Mouse (Mus musculus): ENCODE results near the gene Gm20219. TPM values are rescaled to one million over a fixed set of nuclear protein-coding genes. Genes with fewer than 3 reads are reported as not detected.

Gene Gm20219
- polyA plus RNA-seq, 1 experiment from 2014 or later = 0.92 TPM

GRCm38 (mm10) chr17:56561866-56562265, 7.7 kb upstream of the Gm20219 start:
- Histone ChIP-seq H3K4me2 (ENCODE audit: low read length) (no peak overlapping the region), H3K9me3 (ENCODE audit: control insufficient read depth, low read length) (no peaks in the 10 kb centered on the region), H3K4me3 (replicated peaks; ENCODE audit: low read length) (no peak overlapping the region), H3K27ac (ENCODE audit: low read length) (no peak overlapping the region), H3K36me3 (ENCODE audit: control insufficient read depth, insufficient read depth) (peaks cover 42% of the 10 kb centered on the region), H3K4me1 (replicated peaks; ENCODE audit: control insufficient read depth, insufficient read depth, low read length) (no peaks in the 10 kb centered on the region), H3K9ac (replicated peaks; ENCODE audit: low read depth, low read length) (no peak overlapping the region), H3K27me3 (replicated peaks; ENCODE audit: control insufficient read depth, insufficient read depth, low read length) (no peaks in the 10 kb centered on the region)
- no peak for ATAC-seq
- 96% methylated on average over 2 of the region's 2 CpGs for WGBS

DNA sequence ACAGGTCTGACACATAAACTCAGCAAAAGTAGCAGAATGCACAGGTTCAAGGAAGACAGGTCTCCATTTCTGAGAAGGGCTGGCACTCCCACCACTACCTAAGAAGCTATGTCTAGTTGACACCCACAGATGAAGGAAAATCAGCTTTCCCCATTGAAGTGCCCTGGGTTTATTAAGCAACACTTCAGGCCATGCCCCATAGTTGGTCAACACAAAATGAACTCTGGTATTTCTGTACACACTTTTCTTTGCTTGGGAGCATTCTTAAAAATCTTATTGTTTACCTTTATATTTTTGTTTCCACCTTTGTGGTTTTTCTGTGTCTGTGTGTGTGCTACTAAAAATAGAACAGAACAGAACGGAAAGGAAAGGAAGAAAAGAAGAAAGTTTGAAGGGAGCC, 5.9 kb upstream of the Gm20219 start:
- Histone ChIP-seq H3K4me3 (replicated peaks; ENCODE audit: low read length) (no peak overlapping the region), H3K27ac (ENCODE audit: low read length) (no peak overlapping the region), H3K27me3 (replicated peaks; ENCODE audit: control insufficient read depth, insufficient read depth, low read length) (no peaks in the 10 kb centered on the region), H3K9ac (replicated peaks; ENCODE audit: low read depth, low read length) (no peak overlapping the region), H3K9me3 (ENCODE audit: control insufficient read depth, low read length) (no peaks in the 10 kb centered on the region), H3K4me1 (replicated peaks; ENCODE audit: control insufficient read depth, insufficient read depth, low read length) (no peaks in the 10 kb centered on the region), H3K4me2 (ENCODE audit: low read length) (no peak overlapping the region), H3K36me3 (ENCODE audit: control insufficient read depth, insufficient read depth) (peaks cover 29% of the 10 kb centered on the region)
- WGBS = 53% methylated on average over 1 of the region's 1 CpGs
- ATAC-seq = no peak

- no peak overlapping the region for H3K27ac ChIP-seq (ENCODE audit: low read length)
- 73% methylated on average over 3 of the region's 3 CpGs for WGBS
- H3K4me1 ChIP-seq (replicated peaks; ENCODE audit: control insufficient read depth, insufficient read depth, low read length) = no peaks in the 10 kb centered on the region
- ATAC-seq = no peak
- H3K36me3 ChIP-seq (ENCODE audit: control insufficient read depth, insufficient read depth) = peaks cover 24% of the 10 kb centered on the region
- no peaks in the 10 kb centered on the region for H3K9me3 ChIP-seq (ENCODE audit: control insufficient read depth, low read length)
- no peak overlapping the region for H3K4me2 ChIP-seq (ENCODE audit: low read length)
- H3K27me3 ChIP-seq (replicated peaks; ENCODE audit: control insufficient read depth, insufficient read depth, low read length) = no peaks in the 10 kb centered on the region
- H3K4me3 ChIP-seq (replicated peaks; ENCODE audit: low read length) = no peak overlapping the region
- H3K9ac ChIP-seq (replicated peaks; ENCODE audit: low read depth, low read length) = no peak overlapping the region
These were observed 5.2 kb upstream of the Gm20219 start for GRCm38 (mm10) chr17:56559386-56559785.

DNA sequence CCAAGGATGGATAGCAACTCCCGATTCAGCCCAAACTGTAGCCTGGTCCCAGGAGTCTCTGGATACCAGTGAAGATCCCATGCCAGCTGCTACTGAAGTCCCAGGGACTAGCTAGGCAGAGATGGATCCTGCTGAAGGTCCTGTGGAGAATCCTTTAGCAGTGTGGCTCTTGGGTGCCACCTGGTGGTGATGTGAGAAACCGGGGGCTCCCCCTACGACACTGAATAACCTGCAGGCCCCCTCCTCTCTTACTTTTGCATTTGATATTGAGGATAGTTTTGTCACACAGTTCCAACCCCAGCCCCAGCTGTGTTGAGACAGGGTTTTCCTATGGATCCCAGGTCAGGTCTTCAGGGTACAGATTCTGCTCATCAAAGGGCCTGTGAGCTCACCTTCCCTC, 4.3 kb upstream of the Gm20219 start:
- H3K4me2 ChIP-seq (ENCODE audit: low read length) = no peak overlapping the region
- H3K4me3 ChIP-seq (replicated peaks; ENCODE audit: low read length) = no peak overlapping the region
- H3K27me3 ChIP-seq (replicated peaks; ENCODE audit: control insufficient read depth, insufficient read depth, low read length) = no peaks in the 10 kb centered on the region
- no peaks in the 10 kb centered on the region for H3K9me3 ChIP-seq (ENCODE audit: control insufficient read depth, low read length)
- no peak overlapping the region for H3K9ac ChIP-seq (replicated peaks; ENCODE audit: low read depth, low read length)
- H3K4me1 ChIP-seq (replicated peaks; ENCODE audit: control insufficient read depth, insufficient read depth, low read length) = no peaks in the 10 kb centered on the region
- ATAC-seq = peak; percentile 76
- peaks cover 15% of the 10 kb centered on the region for H3K36me3 ChIP-seq (ENCODE audit: control insufficient read depth, insufficient read depth)
- WGBS = 19% methylated on average over 3 of the region's 3 CpGs
- H3K27ac ChIP-seq (ENCODE audit: low read length) = no peak overlapping the region

GRCm38 (mm10) chr17:56552781-56553363, 1.3 kb downstream of the Gm20219 start:
- peak overlapping the region; percentile 94 for H3K27ac ChIP-seq (ENCODE audit: low read length)
- no peaks in the 10 kb centered on the region for H3K9me3 ChIP-seq (ENCODE audit: control insufficient read depth, low read length)
- H3K9ac ChIP-seq (replicated peaks; ENCODE audit: low read depth, low read length) = peak overlapping the region; percentile 15; the same call in 1 of the 2 replicates
- H3K4me3 ChIP-seq (replicated peaks; ENCODE audit: low read length) = no peak overlapping the region
- WGBS = 47% methylated on average over 5 of the region's 5 CpGs
- no peaks in the 10 kb centered on the region for H3K27me3 ChIP-seq (replicated peaks; ENCODE audit: control insufficient read depth, insufficient read depth, low read length)
- no peak overlapping the region for H3K4me2 ChIP-seq (ENCODE audit: low read length)
- ATAC-seq = peak; percentile 34
- H3K4me1 ChIP-seq (replicated peaks; ENCODE audit: control insufficient read depth, insufficient read depth, low read length) = peaks cover 32% of the 10 kb centered on the region
- H3K36me3 ChIP-seq (ENCODE audit: control insufficient read depth, insufficient read depth) = no peaks in the 10 kb centered on the region

DNA sequence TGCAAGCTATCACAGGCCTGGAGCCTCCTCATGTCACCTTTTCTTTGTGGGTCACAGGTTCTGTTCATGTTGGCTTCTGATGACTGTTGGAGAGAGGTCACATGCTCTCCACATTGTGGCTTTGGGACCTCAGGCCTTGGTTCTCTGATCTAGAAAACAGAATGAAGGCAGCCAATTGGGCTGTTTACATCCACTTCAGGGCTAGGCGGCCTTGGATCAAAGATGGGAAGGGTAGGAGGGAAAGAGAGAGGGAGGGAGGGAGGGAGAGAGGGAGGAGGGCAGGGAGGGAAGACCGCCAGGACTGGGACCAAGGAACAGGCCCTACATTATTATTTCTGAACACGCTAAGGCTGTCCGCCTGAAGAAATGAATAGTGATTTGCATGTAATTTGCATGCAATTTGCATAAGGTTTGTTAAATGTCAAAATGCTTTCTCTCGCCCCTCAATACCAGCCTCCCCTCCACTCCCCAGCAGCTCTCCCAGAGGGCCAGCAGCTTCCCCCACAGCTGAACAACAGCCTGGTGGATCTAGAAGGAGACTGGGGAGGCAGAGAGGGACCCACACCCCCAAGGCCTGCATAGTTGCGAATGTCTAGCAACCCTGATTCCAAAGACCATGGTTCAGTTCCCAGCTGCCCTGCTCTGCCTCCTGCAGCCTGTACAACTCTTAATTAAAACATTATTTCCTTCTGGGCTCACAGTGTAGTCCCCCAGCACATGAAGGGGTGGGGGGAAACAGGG, 2.2 kb downstream of the Gm20219 start:
- H3K36me3 ChIP-seq (ENCODE audit: control insufficient read depth, insufficient read depth) = no peaks in the 10 kb centered on the region
- no peaks in the 10 kb centered on the region for H3K27me3 ChIP-seq (replicated peaks; ENCODE audit: control insufficient read depth, insufficient read depth, low read length)
- H3K9me3 ChIP-seq (ENCODE audit: control insufficient read depth, low read length) = no peaks in the 10 kb centered on the region
- H3K9ac ChIP-seq (replicated peaks; ENCODE audit: low read depth, low read length) = peak overlapping the region; percentile 15; the same call in 1 of the 2 replicates
- no peak overlapping the region for H3K4me2 ChIP-seq (ENCODE audit: low read length)
- peak overlapping the region; percentile 94 for H3K27ac ChIP-seq (ENCODE audit: low read length)
- ATAC-seq = peak; percentile 90
- no peak overlapping the region for H3K4me3 ChIP-seq (replicated peaks; ENCODE audit: low read length)
- H3K4me1 ChIP-seq (replicated peaks; ENCODE audit: control insufficient read depth, insufficient read depth, low read length) = peaks cover 38% of the 10 kb centered on the region
- WGBS = 14% methylated on average over 6 of the region's 6 CpGs

GRCm38 (mm10) chr17:56550784-56551475, 3.3 kb downstream of the Gm20219 start:
- H3K9me3 ChIP-seq (ENCODE audit: control insufficient read depth, low read length) = no peaks in the 10 kb centered on the region
- H3K4me2 ChIP-seq (ENCODE audit: low read length) = no peak overlapping the region
- no peak for ATAC-seq
- H3K27me3 ChIP-seq (replicated peaks; ENCODE audit: control insufficient read depth, insufficient read depth, low read length) = no peaks in the 10 kb centered on the region
- H3K9ac ChIP-seq (replicated peaks; ENCODE audit: low read depth, low read length) = no peak overlapping the region
- WGBS = 82% methylated on average over 12 of the region's 12 CpGs
- no peak overlapping the region for H3K4me3 ChIP-seq (replicated peaks; ENCODE audit: low read length)
- peak overlapping the region; percentile 94 for H3K27ac ChIP-seq (ENCODE audit: low read length)
- H3K36me3 ChIP-seq (ENCODE audit: control insufficient read depth, insufficient read depth) = no peaks in the 10 kb centered on the region
- H3K4me1 ChIP-seq (replicated peaks; ENCODE audit: control insufficient read depth, insufficient read depth, low read length) = peaks cover 42% of the 10 kb centered on the region

DNA sequence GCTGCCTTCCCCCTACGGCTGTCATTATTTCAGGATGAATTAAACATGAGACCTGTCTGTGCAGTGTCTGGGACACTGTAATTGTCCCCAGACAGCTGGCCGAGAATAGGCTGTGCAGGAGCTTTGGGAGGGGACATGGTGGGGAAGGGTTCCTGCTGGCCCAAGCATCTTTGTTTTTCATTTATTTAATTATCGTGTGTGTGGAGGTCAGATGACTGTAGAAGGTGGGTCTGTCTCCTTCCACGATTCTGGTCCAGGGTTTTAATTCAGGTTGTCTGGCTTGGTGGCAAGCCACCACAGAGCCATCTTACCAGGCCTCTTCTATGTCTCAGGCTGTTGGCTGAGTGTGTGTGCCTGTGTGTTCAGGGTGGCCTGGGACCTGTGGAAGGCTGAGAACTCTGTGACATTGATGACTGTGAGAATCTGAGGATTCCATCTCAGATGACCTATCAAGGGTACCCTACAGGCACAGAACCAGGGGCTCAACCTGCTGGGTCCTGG, 5.5 kb downstream of the Gm20219 start:
- Histone ChIP-seq H3K36me3 (ENCODE audit: control insufficient read depth, insufficient read depth) (no peaks in the 10 kb centered on the region), H3K27me3 (replicated peaks; ENCODE audit: control insufficient read depth, insufficient read depth, low read length) (no peaks in the 10 kb centered on the region), H3K9me3 (ENCODE audit: control insufficient read depth, low read length) (no peaks in the 10 kb centered on the region), H3K4me3 (replicated peaks; ENCODE audit: low read length) (no peak overlapping the region), H3K4me2 (ENCODE audit: low read length) (no peak overlapping the region), H3K4me1 (replicated peaks; ENCODE audit: control insufficient read depth, insufficient read depth, low read length) (peaks cover 42% of the 10 kb centered on the region), H3K27ac (ENCODE audit: low read length) (no peak overlapping the region), H3K9ac (replicated peaks; ENCODE audit: low read depth, low read length) (no peak overlapping the region)
- ATAC-seq = no peak
- WGBS = 15% methylated on average over 4 of the region's 4 CpGs

GRCm38 (mm10) chr17:56547846-56548604, 6.2 kb downstream of the Gm20219 start:
- no peak overlapping the region for H3K4me2 ChIP-seq (ENCODE audit: low read length)
- no peak overlapping the region for H3K4me3 ChIP-seq (replicated peaks; ENCODE audit: low read length)
- WGBS = 70% methylated on average over 9 of the region's 9 CpGs
- no peaks in the 10 kb centered on the region for H3K36me3 ChIP-seq (ENCODE audit: control insufficient read depth, insufficient read depth)
- no peak for ATAC-seq
- peaks cover 44% of the 10 kb centered on the region for H3K4me1 ChIP-seq (replicated peaks; ENCODE audit: control insufficient read depth, insufficient read depth, low read length)
- H3K27ac ChIP-seq (ENCODE audit: low read length) = peak overlapping the region; percentile 63
- no peaks in the 10 kb centered on the region for H3K9me3 ChIP-seq (ENCODE audit: control insufficient read depth, low read length)
- no peaks in the 10 kb centered on the region for H3K27me3 ChIP-seq (replicated peaks; ENCODE audit: control insufficient read depth, insufficient read depth, low read length)
- H3K9ac ChIP-seq (replicated peaks; ENCODE audit: low read depth, low read length) = no peak overlapping the region
